Mouse (Mus musculus): ENCODE measurements around the gene Dbp.

DNA sequence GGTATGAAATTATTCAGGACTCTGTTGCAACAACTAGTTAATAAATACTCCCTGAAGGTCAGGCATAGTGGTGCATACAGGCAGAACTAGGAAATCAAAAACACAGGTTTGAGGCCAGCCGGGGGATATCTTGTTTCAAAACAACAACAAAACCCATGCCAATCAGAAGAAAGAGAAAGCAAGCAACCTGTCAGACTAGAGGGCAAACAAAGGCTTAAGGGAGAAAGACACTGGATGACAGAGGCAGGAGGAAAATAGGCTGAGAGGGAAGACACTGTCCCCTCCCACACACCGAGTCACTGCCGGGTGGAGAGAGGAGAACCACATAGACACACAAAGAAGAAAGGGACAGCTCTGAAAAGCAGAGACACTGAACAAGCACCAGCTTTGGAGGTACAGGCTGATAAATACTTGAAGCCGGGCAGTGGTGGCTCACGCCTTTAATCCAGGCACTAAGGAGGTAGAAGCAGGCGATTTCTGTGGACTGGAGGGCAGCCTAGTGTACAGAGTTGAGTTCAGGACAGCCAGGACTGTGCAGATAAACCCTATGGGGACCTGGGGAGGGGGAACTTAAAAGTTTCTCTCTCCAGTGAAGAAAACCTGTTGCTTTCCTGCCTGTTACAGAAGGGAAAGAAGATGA is 9.1 kb downstream of the Dbp start:
- no peak for TF ChIP-seq CTCF (IDR thresholded peaks at IDR 0.05; ENCODE audit: extremely low read depth, insufficient read depth, low read length)
- no peak for TF ChIP-seq POLR2A (IDR thresholded peaks at IDR 0.05; ENCODE audit: extremely low read depth, insufficient read depth, low read length)
